Mouse (Mus musculus): ENCODE results near the gene Gm45618.

- TF ChIP-seq POLR2A (IDR thresholded peaks at IDR 0.05; ENCODE audit: low read depth, low read length) (no peak), CTCF (conservative IDR thresholded peaks at IDR 0.05; ENCODE audit: insufficient read depth, insufficient read length, low read depth, low read length) (peak; percentile 99)
Measured at GRCm38 (mm10) chr7:142097776-142098175, 22.8 kb downstream of the Gm45618 start.
